Mouse (Mus musculus) kidney, adult 2 months (tissue): ENCODE measurements around the gene Siae. TPM values are rescaled to one million over a fixed set of nuclear protein-coding genes. Genes with fewer than 3 reads are reported as not detected.

ENCODE experiments used
- DNase-seq: peaks from one replicate; pipeline ENCODE4 v3.0.0; 2021
- H3K27ac ChIP-seq: fragments of 200-500 bp; 2 replicates; pipeline ENCODE4 v1.5.1; 2012; ENCODE audit warnings: low read depth, low read length, control low read depth, inconsistent platforms; ENCODE audit not compliant: insufficient read depth
- H3K27me3 ChIP-seq: fragments of 200-500 bp; replicated peaks from 2 replicates; pipeline ENCODE4 v1.6.1; 2012; ENCODE audit warnings: mild to moderate bottlenecking, moderate library complexity, low read length, inconsistent platforms; ENCODE audit not compliant: control insufficient read depth, insufficient read depth
- H3K36me3 ChIP-seq: fragments of 200-500 bp; 2 replicates; pipeline ENCODE4 v1.6.1; 2012; ENCODE audit warnings: mild to moderate bottlenecking, moderate library complexity, low read length, inconsistent platforms; ENCODE audit not compliant: control insufficient read depth, insufficient read depth
- H3K4me1 ChIP-seq: fragments of 200-500 bp; 2 replicates; pipeline ENCODE4 v1.6.1; 2011; ENCODE audit warnings: low read length; ENCODE audit not compliant: control insufficient read depth, insufficient read depth
- H3K4me3 ChIP-seq: fragments of 200-500 bp; 2 replicates; pipeline ENCODE4 v1.5.1; 2011; ENCODE audit warnings: mild to moderate bottlenecking, low read depth, low read length, control low read depth; ENCODE audit not compliant: insufficient read depth
- CTCF ChIP-seq: fragments of 200-500 bp; conservative IDR thresholded peaks from 2 replicates; pipeline ENCODE4 v1.5.1; 2011; ENCODE audit warnings: low read depth, mild to moderate bottlenecking, control low read depth, low read length, moderate library complexity, mixed read lengths; ENCODE audit not compliant: insufficient read depth, insufficient read length
- POLR2A ChIP-seq: fragments of 200-500 bp; IDR thresholded peaks from one replicate; pipeline ENCODE4 v1.6.1; 2011; ENCODE audit warnings: low read depth, low read length, control low read depth
- WGBS: fragments of 180-500 bp; shearing (Covaris S2); methylation state at CpG from one replicate; pipeline ENCODE4 v1.1.7; 2018; 5-methylcytosine and 5-hydroxymethylcytosine counted together
- polyA plus RNA-seq: library from polyadenylated mRNA; depleted of rRNA; stranded (reverse); fragments of >200 nt; gene quantifications from 2 replicates; pipeline ENCODE4 v1.2.3, GENCODE M21; 2012

Siae gene
- polyA plus RNA-seq, 1 experiment, result 17.8 TPM

GRCm38 (mm10) chr9:37653836-37654235 is 98.3 kb downstream of the Siae start:
- Histone ChIP-seq H3K36me3 (peaks cover 14% of the 10 kb centered on the region), H3K27ac (no peak overlapping the region), H3K27me3 (no peaks in the 10 kb centered on the region), H3K4me1 (no peaks in the 10 kb centered on the region), H3K4me3 (no peak overlapping the region)
- TF ChIP-seq CTCF, result no peak
- TF ChIP-seq POLR2A, result no peak
- WGBS, result 90% methylated on average over 5 of the region's 5 CpGs
- DNase-seq, result no peak

- Histone ChIP-seq H3K27me3 (no peaks in the 10 kb centered on the region), H3K36me3 (peaks cover 9% of the 10 kb centered on the region), H3K4me3 (no peak overlapping the region; the same call in 1 of the 2 replicates), H3K27ac (no peak overlapping the region), H3K4me1 (no peaks in the 10 kb centered on the region)
- DNase-seq, result no peak
- WGBS, result 48% methylated on average over 8 of the region's 8 CpGs
- no peak for TF ChIP-seq POLR2A
- no peak for TF ChIP-seq CTCF
Measured at GRCm38 (mm10) chr9:37655961-37656360, 100.5 kb downstream of the Siae start.

GRCm38 (mm10) chr9:37656439-37656881 is 101.0 kb downstream of the Siae start:
- H3K36me3 ChIP-seq, result peaks cover 6% of the 10 kb centered on the region
- TF ChIP-seq POLR2A (no peak), CTCF (no peak)
- peak overlapping the region; percentile 75 for H3K4me3 ChIP-seq
- peak; percentile 35 for DNase-seq
- H3K27ac ChIP-seq, result peak overlapping the region; percentile 58; the same call in 1 of the 2 replicates
- no peaks in the 10 kb centered on the region for H3K27me3 ChIP-seq
- 2% methylated on average over 10 of the region's 10 CpGs for WGBS
- H3K4me1 ChIP-seq, result no peaks in the 10 kb centered on the region

- under 1% methylated on average over 36 of the region's 36 CpGs for WGBS
- Histone ChIP-seq H3K27ac (peak within 1 kb of the TSS; percentile 58), H3K4me3 (peak within 1 kb of the TSS; percentile 75), H3K4me1 (no peaks in the 10 kb centered on the region), H3K27me3 (no peaks in the 10 kb centered on the region), H3K36me3 (peaks cover 6% of the 10 kb centered on the region)
- peak; percentile 93 for DNase-seq
- TF ChIP-seq CTCF, result no peak
- TF ChIP-seq POLR2A, result peak; percentile 56
Measured at GRCm38 (mm10) chr9:37656931-37657481, 101.5 kb downstream of the Siae start, which contains the start of gene Tbrg1. Tbrg1 (minus strand) TSS chr9:37657312.

DNA sequence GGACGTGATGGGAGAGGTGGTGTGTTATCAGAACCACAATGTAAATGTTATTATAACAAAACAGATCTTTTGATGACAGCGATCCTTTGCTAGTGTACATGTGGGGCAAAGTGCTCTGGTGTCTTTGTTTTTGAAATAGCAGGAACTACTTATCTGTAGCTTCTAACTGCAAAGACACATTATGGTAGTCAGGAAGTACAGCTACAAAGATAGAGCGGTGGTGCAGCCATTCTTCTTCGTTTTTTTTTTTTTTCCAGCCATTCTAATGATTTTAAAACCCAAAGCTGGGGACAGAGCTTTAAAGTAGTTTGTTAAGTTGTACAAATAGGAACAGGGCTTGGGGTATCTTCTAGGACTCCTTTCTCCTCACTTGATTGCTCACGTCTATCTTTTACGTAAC is 103.9 kb downstream of the Siae start:
- DNase-seq, result no peak
- Histone ChIP-seq H3K4me1 (no peaks in the 10 kb centered on the region), H3K27ac (no peak overlapping the region), H3K27me3 (no peaks in the 10 kb centered on the region), H3K4me3 (no peak overlapping the region), H3K36me3 (no peaks in the 10 kb centered on the region; the same call in 1 of the 2 replicates)
- no peak for TF ChIP-seq CTCF
- TF ChIP-seq POLR2A, result no peak
- whole genome bisulfite sequencing, result 88% methylated on average over 6 of the region's 6 CpGs

DNA sequence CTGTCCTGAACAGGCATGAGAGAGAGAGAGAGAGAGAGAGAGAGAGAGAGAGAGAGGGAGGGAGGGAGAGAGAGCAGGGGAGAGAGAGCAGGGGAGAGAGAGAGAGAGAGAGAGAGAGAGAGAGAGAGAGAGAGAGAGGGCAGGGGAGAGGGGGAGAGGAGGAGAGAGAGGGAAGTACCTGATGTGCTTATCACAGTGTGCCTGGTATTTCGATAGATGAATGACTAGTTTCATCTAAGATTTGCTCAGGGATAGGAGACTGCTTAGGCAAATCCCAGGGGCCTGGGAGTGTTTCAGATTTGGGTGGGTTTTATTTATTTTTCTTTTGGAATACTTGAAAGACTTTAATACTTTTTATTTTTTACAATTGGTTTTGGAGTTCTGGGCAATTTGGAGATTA is 107.7 kb downstream of the Siae start:
- Histone ChIP-seq H3K4me1 (no peaks in the 10 kb centered on the region), H3K27me3 (no peaks in the 10 kb centered on the region), H3K36me3 (no peaks in the 10 kb centered on the region), H3K4me3 (no peak overlapping the region), H3K27ac (no peak overlapping the region)
- 82% methylated on average over 1 of the region's 1 CpGs for WGBS
- no peak for TF ChIP-seq POLR2A
- TF ChIP-seq CTCF, result no peak
- DNase-seq, result no peak

DNA sequence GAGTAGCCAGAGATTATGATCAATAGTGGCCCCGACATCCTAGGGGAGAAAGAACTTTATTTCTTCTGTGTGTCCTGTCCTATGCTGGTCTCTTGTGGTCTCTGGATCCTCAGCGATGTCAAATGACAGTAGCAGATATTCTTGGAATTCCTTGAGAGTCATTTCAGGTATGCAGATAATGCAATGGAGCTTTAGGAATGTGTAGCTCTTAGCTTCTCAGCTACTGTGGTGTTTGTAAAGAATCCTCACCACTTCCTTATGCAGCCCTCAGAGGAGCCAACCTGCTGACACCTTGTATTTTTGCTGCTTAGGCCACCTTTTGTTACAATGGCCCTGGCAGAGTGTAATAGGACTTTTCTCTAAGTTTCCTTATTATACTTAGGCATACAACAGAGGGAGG is 109.1 kb downstream of the Siae start:
- Histone ChIP-seq H3K4me1 (no peaks in the 10 kb centered on the region), H3K27me3 (no peaks in the 10 kb centered on the region), H3K27ac (no peak overlapping the region), H3K36me3 (no peaks in the 10 kb centered on the region), H3K4me3 (no peak overlapping the region)
- WGBS, result 70% methylated on average over 2 of the region's 2 CpGs
- TF ChIP-seq CTCF (no peak), POLR2A (no peak)
- no peak for DNase-seq

DNA sequence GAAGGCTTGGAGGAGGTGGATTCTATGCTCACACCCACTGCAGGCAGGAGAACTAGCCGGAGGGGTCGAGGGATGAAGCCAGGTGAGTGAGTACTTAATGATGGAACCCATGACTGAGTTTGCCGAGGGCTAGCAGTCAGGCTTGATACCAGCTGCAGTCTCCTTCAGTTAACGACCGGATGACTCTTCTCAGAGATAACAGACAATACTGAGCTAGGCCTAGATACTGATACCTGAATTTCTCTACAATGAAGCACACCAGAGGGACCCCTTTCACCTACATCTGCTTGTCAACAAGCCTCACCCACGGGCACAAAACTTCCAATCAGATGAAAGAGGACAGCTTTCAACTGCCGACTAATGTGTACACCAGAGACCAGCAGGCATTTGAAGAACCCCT is 110.5 kb downstream of the Siae start:
- H3K36me3 ChIP-seq, result no peaks in the 10 kb centered on the region
- WGBS, result 64% methylated on average over 7 of the region's 7 CpGs
- no peak overlapping the region for H3K4me3 ChIP-seq
- no peaks in the 10 kb centered on the region for H3K4me1 ChIP-seq
- H3K27me3 ChIP-seq, result no peaks in the 10 kb centered on the region
- TF ChIP-seq POLR2A (no peak), CTCF (no peak)
- DNase-seq, result no peak
- H3K27ac ChIP-seq, result no peak overlapping the region
